Mouse (Mus musculus): Measurements from ENCODE around the gene Nup107. TPM values are rescaled to one million over a fixed set of nuclear protein-coding genes. Genes with fewer than 3 reads are reported as not detected.

Gene Nup107
- polyA plus RNA-seq, 1 experiment from 2014 or later: 35.6 TPM

- Histone ChIP-seq H3K27me3 (no peaks in the 10 kb centered on the region), H3K4me3 (no peak overlapping the region), H3K4me2 (no peak overlapping the region), H3K27ac (no peak overlapping the region), H3K4me1 (replicated peaks) (no peaks in the 10 kb centered on the region), H3K9me3 (replicated peaks) (no peaks in the 10 kb centered on the region), H3K9ac (no peak overlapping the region), H3K36me3 (peaks cover 76% of the 10 kb centered on the region)
- no peak for ATAC-seq (replicated peaks; ENCODE audit: insufficient number of reproducible peaks, insufficient read depth, low FRiP score, low read depth)
- WGBS: 61% methylated on average over 12 of the region's 12 CpGs
Measured at GRCm38 (mm10) chr10:117776281-117777102, 16.0 kb downstream of the Nup107 start.

- H3K9me3 ChIP-seq (replicated peaks): no peaks in the 10 kb centered on the region
- no peak overlapping the region for H3K4me3 ChIP-seq
- WGBS: 85% methylated on average over 6 of the region's 6 CpGs
- no peak overlapping the region for H3K4me2 ChIP-seq
- H3K9ac ChIP-seq: no peak overlapping the region
- no peak for ATAC-seq (replicated peaks; ENCODE audit: insufficient number of reproducible peaks, insufficient read depth, low FRiP score, low read depth)
- no peaks in the 10 kb centered on the region for H3K27me3 ChIP-seq
- H3K36me3 ChIP-seq: peaks cover 73% of the 10 kb centered on the region
- no peak overlapping the region for H3K27ac ChIP-seq
- H3K4me1 ChIP-seq (replicated peaks): no peaks in the 10 kb centered on the region
Measured at GRCm38 (mm10) chr10:117775401-117776144, 16.9 kb downstream of the Nup107 start.

DNA sequence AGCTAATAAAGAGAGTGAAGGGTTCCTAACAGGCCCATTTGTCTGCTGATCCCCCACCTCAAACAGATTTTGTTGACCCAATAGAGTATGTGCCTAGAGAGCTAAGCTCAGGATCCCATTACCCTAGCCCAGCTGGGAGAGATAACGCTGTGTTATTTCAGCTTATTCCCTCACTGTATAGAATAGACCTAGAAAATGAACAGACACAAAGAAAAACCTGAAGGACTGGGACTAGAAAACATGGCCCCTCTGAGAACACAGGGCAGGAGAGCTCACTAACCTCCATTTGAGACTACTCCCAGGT, 17.7 kb downstream of the Nup107 start:
- H3K36me3 ChIP-seq: peaks cover 76% of the 10 kb centered on the region
- H3K4me1 ChIP-seq (replicated peaks): no peaks in the 10 kb centered on the region
- ATAC-seq (replicated peaks; ENCODE audit: insufficient number of reproducible peaks, insufficient read depth, low FRiP score, low read depth): no peak
- H3K27me3 ChIP-seq: no peaks in the 10 kb centered on the region
- H3K4me3 ChIP-seq: no peak overlapping the region
- 87% methylated on average over 1 of the region's 1 CpGs for WGBS
- no peak overlapping the region for H3K27ac ChIP-seq
- H3K4me2 ChIP-seq: no peak overlapping the region
- H3K9ac ChIP-seq: no peak overlapping the region
- no peaks in the 10 kb centered on the region for H3K9me3 ChIP-seq (replicated peaks)

DNA sequence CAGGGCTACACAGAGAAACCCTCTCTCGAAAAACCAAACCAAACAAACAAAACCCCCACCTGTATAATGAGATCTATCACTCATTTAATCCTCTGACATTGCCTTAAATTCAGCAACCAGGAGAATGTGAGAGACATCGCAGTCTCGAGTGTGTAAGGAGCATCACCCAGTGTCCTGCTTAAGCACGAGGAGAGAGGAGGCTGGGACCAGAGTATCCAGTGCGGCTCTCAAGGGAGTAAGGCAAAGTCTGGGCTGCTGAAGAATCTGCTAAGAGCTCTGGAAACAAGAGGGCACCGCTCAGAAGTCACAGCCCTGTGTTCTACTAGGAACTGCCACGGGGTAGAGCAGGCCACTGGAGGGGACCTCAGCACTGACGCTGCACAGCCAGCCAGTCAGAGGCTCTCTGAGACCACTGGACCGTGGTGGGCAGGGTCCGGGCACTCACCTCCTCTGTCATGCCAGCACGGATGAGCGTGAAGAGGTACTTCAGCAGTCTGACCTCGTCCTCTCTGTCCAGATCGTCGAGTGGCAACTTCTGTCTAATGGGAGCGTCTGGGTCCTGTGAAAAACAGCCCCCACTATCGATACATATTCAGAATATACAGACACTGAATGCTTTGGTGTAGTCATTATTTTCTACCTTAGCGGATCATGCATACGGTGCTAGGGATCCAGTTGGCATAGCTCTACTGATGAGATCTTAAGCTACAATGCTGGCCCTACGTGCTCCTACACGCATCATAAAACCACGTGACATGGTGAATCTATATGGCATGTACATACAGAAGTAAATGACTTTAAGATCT, 18.3 kb downstream of the Nup107 start:
- no peak overlapping the region for H3K4me2 ChIP-seq
- no peak overlapping the region for H3K27ac ChIP-seq
- peaks cover 78% of the 10 kb centered on the region for H3K36me3 ChIP-seq
- H3K27me3 ChIP-seq: no peaks in the 10 kb centered on the region
- H3K9me3 ChIP-seq (replicated peaks): no peaks in the 10 kb centered on the region
- no peaks in the 10 kb centered on the region for H3K4me1 ChIP-seq (replicated peaks)
- no peak overlapping the region for H3K9ac ChIP-seq
- ATAC-seq (replicated peaks; ENCODE audit: insufficient number of reproducible peaks, insufficient read depth, low FRiP score, low read depth): no peak
- WGBS: 94% methylated on average over 22 of the region's 22 CpGs
- H3K4me3 ChIP-seq: no peak overlapping the region

DNA sequence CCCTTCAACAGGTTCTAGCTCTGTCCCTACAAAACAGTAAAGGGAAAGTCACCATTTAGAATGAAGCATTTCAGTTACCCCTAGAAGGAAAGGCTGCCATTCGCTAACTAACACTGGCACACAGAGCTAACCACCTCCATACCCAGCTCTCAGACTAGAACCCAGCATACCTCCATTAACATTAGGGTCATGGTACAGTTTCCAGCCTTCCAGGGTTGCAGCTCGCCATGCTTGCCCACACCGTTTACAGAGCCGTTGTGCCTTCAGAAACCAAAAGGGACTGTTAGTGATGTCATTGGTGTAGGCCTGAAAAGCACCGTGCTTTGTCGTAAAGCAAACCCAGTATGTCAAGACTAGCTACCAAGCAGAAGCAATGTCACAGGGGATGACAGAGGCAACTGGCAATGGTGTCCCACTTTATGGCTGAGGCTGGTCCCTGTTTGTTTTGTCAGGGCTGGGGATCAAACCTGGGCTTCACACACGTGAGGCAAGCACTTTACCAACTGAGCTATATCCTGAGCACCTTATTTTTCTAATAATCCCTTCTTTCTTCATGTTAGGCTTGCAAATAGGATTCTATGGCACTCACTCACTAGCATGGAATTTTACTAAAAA, 19.3 kb downstream of the Nup107 start:
- H3K4me2 ChIP-seq: no peak overlapping the region
- WGBS: 95% methylated on average over 7 of the region's 7 CpGs
- no peaks in the 10 kb centered on the region for H3K27me3 ChIP-seq
- peaks cover 71% of the 10 kb centered on the region for H3K36me3 ChIP-seq
- H3K9me3 ChIP-seq (replicated peaks): no peaks in the 10 kb centered on the region
- no peaks in the 10 kb centered on the region for H3K4me1 ChIP-seq (replicated peaks)
- no peak overlapping the region for H3K27ac ChIP-seq
- no peak overlapping the region for H3K4me3 ChIP-seq
- no peak for ATAC-seq (replicated peaks; ENCODE audit: insufficient number of reproducible peaks, insufficient read depth, low FRiP score, low read depth)
- no peak overlapping the region for H3K9ac ChIP-seq

GRCm38 (mm10) chr10:117772364-117773105, 20.0 kb downstream of the Nup107 start:
- Histone ChIP-seq H3K36me3 (peaks cover 73% of the 10 kb centered on the region), H3K9me3 (replicated peaks) (no peaks in the 10 kb centered on the region)

DNA sequence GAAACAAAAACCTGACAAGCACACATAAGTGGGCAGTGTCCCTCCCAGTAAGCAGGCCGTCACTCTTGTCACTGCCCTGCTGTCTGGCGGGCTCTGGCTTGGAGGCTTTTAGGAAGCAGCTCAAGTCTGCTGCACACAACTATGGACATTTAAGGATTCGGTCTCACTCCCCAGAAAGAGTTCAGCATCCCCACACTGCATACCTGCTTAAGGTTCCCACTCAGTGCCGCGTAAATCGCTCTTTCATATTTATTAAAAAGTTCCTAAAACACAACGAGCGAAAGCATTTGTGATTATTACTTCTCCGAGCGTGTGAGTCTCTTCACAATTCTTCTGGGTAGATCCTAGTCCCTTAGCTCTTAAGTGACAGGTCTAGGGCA, 21.4 kb downstream of the Nup107 start:
- Histone ChIP-seq H3K9me3 (replicated peaks) (no peaks in the 10 kb centered on the region), H3K4me1 (replicated peaks) (no peaks in the 10 kb centered on the region), H3K9ac (no peak overlapping the region), H3K4me3 (no peak overlapping the region), H3K4me2 (no peak overlapping the region), H3K36me3 (peaks cover 76% of the 10 kb centered on the region), H3K27ac (no peak overlapping the region), H3K27me3 (no peaks in the 10 kb centered on the region)
- 95% methylated on average over 10 of the region's 10 CpGs for WGBS
- no peak for ATAC-seq (replicated peaks; ENCODE audit: insufficient number of reproducible peaks, insufficient read depth, low FRiP score, low read depth)

More at GRCm38 (mm10) chr10:117772364-117773105, 20.0 kb downstream of the Nup107 start:
- Histone ChIP-seq H3K4me2 (no peak overlapping the region), H3K27ac (no peak overlapping the region), H3K4me3 (no peak overlapping the region), H3K27me3 (no peaks in the 10 kb centered on the region), H3K4me1 (replicated peaks) (no peaks in the 10 kb centered on the region), H3K9ac (no peak overlapping the region)
- 90% methylated on average over 17 of the region's 17 CpGs for WGBS
- no peak for ATAC-seq (replicated peaks; ENCODE audit: insufficient number of reproducible peaks, insufficient read depth, low FRiP score, low read depth)

DNA sequence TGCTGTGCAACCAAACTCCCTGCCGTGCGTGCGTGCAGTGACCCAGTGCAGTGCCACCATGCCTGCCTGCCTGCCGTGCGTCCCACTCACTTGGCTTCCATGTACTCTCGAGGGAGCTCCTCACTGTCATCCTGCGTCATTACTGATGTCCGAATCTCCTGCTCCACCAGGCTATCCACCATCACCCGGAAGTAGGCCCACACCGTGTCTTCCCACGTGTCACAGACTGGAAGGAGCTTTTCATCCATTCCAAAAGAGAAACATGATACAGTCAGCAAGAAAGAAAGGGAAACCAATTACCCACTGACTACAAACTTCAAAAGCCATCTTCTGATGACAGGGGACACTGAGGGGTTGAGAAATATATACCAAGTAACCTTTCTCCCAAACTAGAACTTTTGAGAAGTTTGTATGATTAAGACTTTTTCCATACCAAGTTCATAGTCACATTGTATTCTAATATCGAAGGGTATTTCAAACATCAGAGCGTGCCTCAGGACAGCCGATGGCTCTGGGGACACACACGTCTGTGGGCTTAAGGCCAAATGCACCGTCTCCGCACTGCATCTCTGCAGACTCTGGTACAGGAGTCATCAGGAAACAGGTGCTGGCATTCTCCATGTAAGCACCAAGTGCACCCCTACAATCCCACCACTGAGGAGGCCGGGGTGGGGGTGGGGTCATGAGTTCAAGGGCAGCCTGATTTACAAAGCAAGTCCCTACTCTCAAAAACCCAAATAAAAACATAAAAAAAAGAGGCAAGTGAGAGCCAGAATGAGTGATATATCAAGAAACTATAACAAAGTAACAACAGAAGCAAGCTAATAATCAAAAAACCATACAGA, 22.0 kb downstream of the Nup107 start:
- Histone ChIP-seq H3K4me3 (no peak overlapping the region), H3K27ac (no peak overlapping the region), H3K4me1 (replicated peaks) (no peaks in the 10 kb centered on the region), H3K4me2 (no peak overlapping the region), H3K36me3 (peaks cover 76% of the 10 kb centered on the region), H3K9ac (no peak overlapping the region), H3K27me3 (no peaks in the 10 kb centered on the region), H3K9me3 (replicated peaks) (no peaks in the 10 kb centered on the region)
- WGBS: 92% methylated on average over 18 of the region's 18 CpGs
- no peak for ATAC-seq (replicated peaks; ENCODE audit: insufficient number of reproducible peaks, insufficient read depth, low FRiP score, low read depth)

DNA sequence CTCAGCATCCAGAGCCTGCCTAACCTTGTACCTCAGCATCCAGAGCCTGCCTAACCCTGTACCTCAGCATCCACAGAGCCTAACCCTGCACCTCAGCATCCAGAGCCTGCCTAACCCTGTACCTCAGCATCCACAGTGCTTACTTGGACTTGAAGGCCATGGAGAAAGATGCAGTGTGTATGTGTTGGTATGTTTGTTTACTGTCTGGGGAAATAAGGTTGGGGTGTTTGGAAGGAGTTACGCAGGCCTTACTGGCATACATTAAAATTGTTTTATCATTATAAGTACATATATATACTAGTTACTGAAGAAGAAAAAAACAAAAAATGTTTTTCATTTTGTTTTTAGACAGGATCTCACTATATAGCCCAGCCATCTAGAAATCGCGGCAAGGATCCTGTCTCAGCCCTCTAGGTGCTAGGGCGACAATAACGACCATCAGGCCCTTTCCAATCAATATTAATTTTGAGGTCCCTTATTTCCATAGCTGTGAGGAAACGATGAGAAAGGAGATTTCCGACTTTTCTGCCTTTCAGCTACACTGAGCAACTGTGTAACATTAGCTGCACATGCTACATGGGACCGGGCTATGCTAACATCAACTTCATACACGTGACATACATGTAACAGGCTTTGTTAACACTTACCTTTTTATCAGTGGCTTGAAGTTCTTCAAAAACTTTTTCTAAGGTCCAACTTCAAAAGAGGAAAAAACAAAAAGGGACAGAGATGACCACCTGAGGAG, 22.8 kb downstream of the Nup107 start:
- H3K27me3 ChIP-seq: no peaks in the 10 kb centered on the region
- H3K4me3 ChIP-seq: no peak overlapping the region
- H3K4me1 ChIP-seq (replicated peaks): no peaks in the 10 kb centered on the region
- no peak for ATAC-seq (replicated peaks; ENCODE audit: insufficient number of reproducible peaks, insufficient read depth, low FRiP score, low read depth)
- WGBS: 93% methylated on average over 9 of the region's 9 CpGs
- H3K36me3 ChIP-seq: peaks cover 76% of the 10 kb centered on the region
- H3K27ac ChIP-seq: no peak overlapping the region
- no peak overlapping the region for H3K4me2 ChIP-seq
- no peaks in the 10 kb centered on the region for H3K9me3 ChIP-seq (replicated peaks)
- H3K9ac ChIP-seq: no peak overlapping the region

GRCm38 (mm10) chr10:117768141-117768440, 24.4 kb downstream of the Nup107 start:
- H3K27ac ChIP-seq: no peak overlapping the region
- H3K4me3 ChIP-seq: no peak overlapping the region
- no peaks in the 10 kb centered on the region for H3K27me3 ChIP-seq
- no peaks in the 10 kb centered on the region for H3K4me1 ChIP-seq (replicated peaks)
- no peak overlapping the region for H3K4me2 ChIP-seq
- H3K9me3 ChIP-seq (replicated peaks): no peaks in the 10 kb centered on the region
- ATAC-seq (replicated peaks; ENCODE audit: insufficient number of reproducible peaks, insufficient read depth, low FRiP score, low read depth): no peak
- no peak overlapping the region for H3K9ac ChIP-seq
- peaks cover 71% of the 10 kb centered on the region for H3K36me3 ChIP-seq
- WGBS: 86% methylated on average over 7 of the region's 7 CpGs

Measured in heart, embryonic 15.5 days (tissue).